10 mouse cellular contexts compared by ENCODE assay signal in the genomic region with DNA sequence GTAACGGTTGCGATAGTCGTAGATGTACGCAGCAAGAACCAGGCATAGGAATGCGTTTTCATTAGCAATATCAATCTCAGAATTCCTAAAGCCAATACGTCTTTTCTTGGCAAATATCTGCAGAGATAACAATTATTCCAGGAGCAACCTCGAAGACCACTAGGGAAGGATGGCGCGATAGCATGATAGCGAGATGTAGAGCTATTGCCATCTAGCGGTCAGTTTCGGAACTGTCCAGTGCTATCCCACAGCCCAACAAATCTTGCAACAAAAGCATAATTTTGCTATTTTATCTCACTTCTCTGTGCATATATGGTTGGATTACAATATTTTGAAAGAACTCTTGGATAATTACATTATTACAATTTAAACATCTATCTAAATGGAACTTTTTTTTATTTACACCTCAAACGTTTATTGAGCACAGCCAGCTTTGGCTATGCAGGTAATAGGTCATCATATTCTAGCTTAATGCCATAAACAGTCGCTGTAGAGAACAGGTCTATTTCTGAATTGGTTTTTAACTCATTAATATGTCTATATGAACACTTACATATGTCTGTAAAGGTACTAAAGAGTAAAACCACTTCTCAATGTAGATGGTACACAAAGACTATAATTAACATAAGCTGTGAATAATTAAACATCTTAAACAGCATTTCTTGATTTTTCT.
DNase-seq lines count a peak whose midpoint lies in the region; ATAC-seq and TF ChIP-seq lines count a peak whose summit lies in the region.
"Had no signal": no experiment of that assay in that cellular context is flagged by ENCODE, and none has a peak within 500 bp of the region (broad histone marks: within the 10 kb centered on the region; RNA-seq: fewer than 3 reads in every experiment).

No protein-coding gene starts in this region.

- no peak overlapping the region for H3K27ac ChIP-seq in kidney, adult 2 months (ENCODE audit: insufficient read depth, low read depth, low read length)
- no peak overlapping the region for H3K27ac ChIP-seq in kidney, embryonic 14.5 days (ENCODE audit: low read depth, low read length)
- H3K27ac ChIP-seq in embryonic fibroblast, embryonic 13.5 days (ENCODE audit: insufficient read depth, low read length): no peak overlapping the region
- no peak overlapping the region for H3K27ac ChIP-seq in hindbrain, embryonic 12.5 days
- peak overlapping the region; percentile 55; the same call in 1 of the 2 replicates for H3K27ac ChIP-seq in midbrain, embryonic 14.5 days (replicated peaks; ENCODE audit: low read depth, low read length)
- no peak overlapping the region for H3K27ac ChIP-seq in testis, adult 2 months (ENCODE audit: control insufficient read depth, insufficient read depth, low read depth, low read length)
- H3K27ac ChIP-seq: embryonic facial prominence, embryonic 13.5 days; stomach, embryonic 15.5 days had no signal

- no peak for TF ChIP-seq POLR2A in kidney, adult 2 months (IDR thresholded peaks at IDR 0.05; ENCODE audit: low read depth, low read length)
- no peak for TF ChIP-seq POLR2A in embryonic fibroblast, embryonic 13.5 days (IDR thresholded peaks at IDR 0.05; ENCODE audit: low read depth, low read length)
- no peak for TF ChIP-seq POLR2A in testis, adult 2 months (IDR thresholded peaks at IDR 0.05; ENCODE audit: control insufficient read depth, low read depth, low read length)

- no peaks in the 10 kb centered on the region for H3K36me3 ChIP-seq in kidney, adult 2 months (ENCODE audit: control insufficient read depth, insufficient read depth, low read length)
- H3K36me3 ChIP-seq in kidney, embryonic 14.5 days (ENCODE audit: control insufficient read depth, insufficient read depth, low read length): no peaks in the 10 kb centered on the region
- no peaks in the 10 kb centered on the region for H3K36me3 ChIP-seq in hindbrain, embryonic 12.5 days
- no peaks in the 10 kb centered on the region for H3K36me3 ChIP-seq in midbrain, embryonic 14.5 days (ENCODE audit: control insufficient read depth, insufficient read depth, low read length)
- H3K36me3 ChIP-seq in testis, adult 2 months (ENCODE audit: control insufficient read depth, insufficient read depth, low read length): no peaks in the 10 kb centered on the region
- H3K36me3 ChIP-seq: embryonic facial prominence, embryonic 13.5 days; stomach, embryonic 15.5 days had no signal

- H3K4me2 ChIP-seq in kidney, embryonic 14.5 days (replicated peaks; ENCODE audit: low read depth, low read length): no peak overlapping the region
- H3K4me2 ChIP-seq in hindbrain, embryonic 12.5 days (replicated peaks): no peak overlapping the region
- 0 out of 2 replicates have a peak overlapping the region, but pooled peaks have one; percentile 24 for H3K4me2 ChIP-seq in midbrain, embryonic 14.5 days (ENCODE audit: low read length)
- H3K4me2 ChIP-seq: embryonic facial prominence, embryonic 13.5 days; stomach, embryonic 15.5 days had no signal

- peak; percentile 91 for TF ChIP-seq CTCF in kidney, adult 2 months (conservative IDR thresholded peaks at IDR 0.05; ENCODE audit: insufficient read depth, insufficient read length, low read depth, low read length)
- TF ChIP-seq CTCF in embryonic fibroblast, embryonic 13.5 days (IDR thresholded peaks at IDR 0.05; ENCODE audit: borderline replicate concordance, insufficient read depth, low read length): peak; percentile 87
- peak; percentile 84; the same call in 1 of the 2 replicates for TF ChIP-seq CTCF in testis, adult 2 months (IDR thresholded peaks at IDR 0.05; ENCODE audit: control insufficient read depth, insufficient read depth, insufficient replicate concordance, low read depth, low read length)

- WGBS in kidney, adult 2 months: 30% methylated on average over 14 of the region's 14 CpGs
- 31% methylated on average over 14 of the region's 14 CpGs for WGBS in kidney, embryonic 14.5 days
- 29% methylated on average over 14 of the region's 14 CpGs for WGBS in hindbrain, embryonic 12.5 days
- 26% methylated on average over 14 of the region's 14 CpGs for WGBS in midbrain, embryonic 14.5 days

- no peaks in the 10 kb centered on the region for H3K27me3 ChIP-seq in kidney, adult 2 months (replicated peaks; ENCODE audit: control insufficient read depth, insufficient read depth, low read length)
- H3K27me3 ChIP-seq in kidney, embryonic 14.5 days (ENCODE audit: control insufficient read depth, insufficient read depth, low read length): no peaks in the 10 kb centered on the region
- H3K27me3 ChIP-seq in hindbrain, embryonic 12.5 days: no peaks in the 10 kb centered on the region
- no peaks in the 10 kb centered on the region for H3K27me3 ChIP-seq in midbrain, embryonic 14.5 days (ENCODE audit: control insufficient read depth, insufficient read depth, low read length)
- H3K27me3 ChIP-seq in testis, adult 2 months (ENCODE audit: control insufficient read depth, insufficient read depth, low read length): no peaks in the 10 kb centered on the region
- H3K27me3 ChIP-seq: embryonic facial prominence, embryonic 13.5 days; stomach, embryonic 15.5 days had no signal

- H3K4me1 ChIP-seq in kidney, adult 2 months (ENCODE audit: control insufficient read depth, insufficient read depth, low read length): no peaks in the 10 kb centered on the region
- H3K4me1 ChIP-seq in kidney, embryonic 14.5 days (ENCODE audit: control insufficient read depth, insufficient read depth, low read length): no peaks in the 10 kb centered on the region
- no peaks in the 10 kb centered on the region for H3K4me1 ChIP-seq in embryonic fibroblast, embryonic 13.5 days (ENCODE audit: control insufficient read depth, insufficient read depth, low read length)
- H3K4me1 ChIP-seq in hindbrain, embryonic 12.5 days: no peaks in the 10 kb centered on the region
- H3K4me1 ChIP-seq in midbrain, embryonic 14.5 days (ENCODE audit: control insufficient read depth, insufficient read depth, low read length): no peaks in the 10 kb centered on the region
- no peaks in the 10 kb centered on the region for H3K4me1 ChIP-seq in testis, adult 2 months (ENCODE audit: control insufficient read depth, insufficient read depth, low read length)
- H3K4me1 ChIP-seq: embryonic facial prominence, embryonic 13.5 days; stomach, embryonic 15.5 days had no signal

- H3K9ac ChIP-seq in kidney, embryonic 14.5 days (ENCODE audit: low read depth, low read length): no peak overlapping the region
- H3K9ac ChIP-seq in hindbrain, embryonic 12.5 days: no peak overlapping the region
- no peak overlapping the region for H3K9ac ChIP-seq in midbrain, embryonic 14.5 days (replicated peaks; ENCODE audit: low read length)
- H3K9ac ChIP-seq: embryonic facial prominence, embryonic 13.5 days; stomach, embryonic 15.5 days had no signal

- ATAC-seq in kidney, embryonic 14.5 days (ENCODE audit: low FRiP score, low TSS enrichment): no peak
- peak; percentile 77 for ATAC-seq in hindbrain, embryonic 12.5 days (ENCODE audit: low FRiP score)
- peak; percentile 82; the same call in 1 of the 2 replicates for ATAC-seq in midbrain, embryonic 14.5 days (ENCODE audit: low FRiP score, low TSS enrichment)

- no peaks in the 10 kb centered on the region for H3K9me3 ChIP-seq in kidney, embryonic 14.5 days (ENCODE audit: control insufficient read depth, low read length)
- H3K9me3 ChIP-seq in hindbrain, embryonic 12.5 days (replicated peaks): no peaks in the 10 kb centered on the region
- H3K9me3 ChIP-seq in midbrain, embryonic 14.5 days (ENCODE audit: control insufficient read depth, low read length): no peaks in the 10 kb centered on the region
- H3K9me3 ChIP-seq: embryonic facial prominence, embryonic 13.5 days; stomach, embryonic 15.5 days had no signal

- DNase-seq in kidney, adult 2 months: peak; percentile 29
- peak; percentile 85 for DNase-seq in brain, adult 2 months (ENCODE audit: low read depth, low spot score)
- DNase-seq in left cerebral cortex, adult 9 months (ENCODE audit: low spot score in 2 of 2): peak; percentile 8 to 69
- peak; percentile 94 for DNase-seq in midbrain, embryonic 14.5 days

- H3K4me3 ChIP-seq in kidney, adult 2 months (ENCODE audit: insufficient read depth, low read depth, low read length): no peak overlapping the region
- no peak overlapping the region for H3K4me3 ChIP-seq in kidney, embryonic 14.5 days (ENCODE audit: low read length)
- H3K4me3 ChIP-seq in embryonic fibroblast, embryonic 13.5 days (ENCODE audit: insufficient read depth, low read length): no peak overlapping the region
- no peak overlapping the region for H3K4me3 ChIP-seq in hindbrain, embryonic 12.5 days
- no peak overlapping the region for H3K4me3 ChIP-seq in midbrain, embryonic 14.5 days (replicated peaks; ENCODE audit: low read depth, low read length)
- no peak overlapping the region for H3K4me3 ChIP-seq in testis, adult 2 months (ENCODE audit: control insufficient read depth, low read depth, low read length)
- H3K4me3 ChIP-seq: embryonic facial prominence, embryonic 13.5 days; stomach, embryonic 15.5 days had no signal

Comparison
In these comparisons a context has a peak if more than half of its experiments do, and no peak if none do; other contexts are left out.
1. DNase-seq: peak in every context shown above with its lines; median percentile 94 in midbrain, embryonic 14.5 days; 85 in brain, adult 2 months; 38 in left cerebral cortex, adult 9 months; 29 in kidney, adult 2 months.